ENCODE assay signal across 22 mouse cellular contexts in the genomic region with DNA sequence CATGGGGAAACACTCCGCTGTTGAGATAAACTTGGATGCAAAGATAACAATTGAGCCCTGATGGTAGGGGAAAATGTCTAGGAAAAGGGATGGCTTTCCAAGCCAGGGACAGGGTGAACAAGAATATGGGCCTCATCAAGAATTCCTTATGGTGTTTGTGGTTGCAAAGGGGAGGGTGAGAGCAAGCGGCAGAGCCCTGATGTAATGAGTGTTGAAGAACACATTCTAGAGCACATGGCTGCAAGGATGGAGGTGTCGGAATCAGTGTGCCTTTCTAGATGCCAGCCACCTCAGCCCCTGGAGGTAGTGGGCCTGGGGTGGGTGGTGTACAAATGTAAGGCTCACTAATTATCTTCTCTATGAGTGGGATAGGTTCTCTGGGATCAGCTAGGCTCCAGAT.
DNase-seq lines count a peak whose midpoint lies in the region; ATAC-seq lines count a peak whose summit lies in the region.
"Had no signal": no experiment of that assay in that cellular context is flagged by ENCODE, and none has a peak within 500 bp of the region (broad histone marks: within the 10 kb centered on the region; RNA-seq: fewer than 3 reads in every experiment).

No protein-coding gene starts in this region.

- no peak for DNase-seq in frontal cortex, postnatal 10 days (ENCODE audit: low spot score in 2 of 2)
- peak; percentile 28 to 52 for DNase-seq in layer of hippocampus, adult 18-20 months (ENCODE audit: low spot score in 2 of 2)
- DNase-seq in layer of hippocampus, postnatal 14 days (ENCODE audit: low spot score in 2 of 2) = no peak
- peak; percentile 44 for DNase-seq in layer of hippocampus, adult 9-11 months
- DNase-seq in layer of hippocampus, adult 8-10 months (ENCODE audit: low spot score in 2 of 2) = no peak
- DNase-seq: adrenal gland, postnatal 10 days; adrenal gland, postnatal 36 days; B cell, adult 2 months; cerebellum, adult 11 months; cerebellum, adult 2 months; cerebellum, adult 9-11 months; cerebellum, postnatal 25 days; forebrain, postnatal 0 days; gastrocnemius, postnatal 10 days; gastrocnemius, postnatal 36 days; heart, postnatal 10 days; heart, postnatal 36 days had no signal

- peak; percentile 76; the same call in 1 of the 2 replicates for ATAC-seq in frontal cortex, adult (ENCODE audit: low TSS enrichment)
- ATAC-seq: forebrain, embryonic 14.5 days; forebrain, postnatal 0 days; hindbrain, embryonic 16.5 days; intestine, embryonic 15.5 days; Patski had no signal

Comparison
In these comparisons a context has a peak if more than half of its experiments do, and no peak if none do; other contexts are left out.
1. DNase-seq: peak in layer of hippocampus, adult 18-20 months (2 of 2) and layer of hippocampus, adult 9-11 months (single experiment); none in frontal cortex, postnatal 10 days (0 of 2), layer of hippocampus, postnatal 14 days (0 of 2) and layer of hippocampus, adult 8-10 months (0 of 2).